Mouse (Mus musculus) forebrain, embryonic 14.5 days (tissue): ENCODE results near the gene Rdh5. TPM values are rescaled to one million over a fixed set of nuclear protein-coding genes. Genes with fewer than 3 reads are reported as not detected.

Experiments
- ATAC-seq: fragments of 200-750 bp; cut with Nextera tagmentation; 2 replicates; pipeline ENCODE4 v1.8.0; 2017; ENCODE audit warnings: mild to moderate bottlenecking, moderate library complexity
- DNase-seq: peaks from one replicate; pipeline ENCODE4 v3.0.0-alpha.2; 2015; ENCODE audit warnings: low spot score
- H3K27ac ChIP-seq: fragments of 300-500 bp; sonication (generic); 2 replicates; pipeline ENCODE4 v1.5.1; 2014; ENCODE audit warnings: low read depth, mild to moderate bottlenecking, control low read depth, low read length, moderate library complexity
- H3K27me3 ChIP-seq: fragments of 300-500 bp; sonication (generic); replicated peaks from 2 replicates; pipeline ENCODE4 v1.6.1; 2014; ENCODE audit warnings: low read length, control low read depth, mixed read lengths; ENCODE audit not compliant: control insufficient read depth, insufficient read depth
- H3K36me3 ChIP-seq: fragments of 300-500 bp; sonication (generic); 2 replicates; pipeline ENCODE4 v1.6.1; 2014; ENCODE audit warnings: low read length, control low read depth; ENCODE audit not compliant: control insufficient read depth, insufficient read depth
- H3K4me1 ChIP-seq: fragments of 300-500 bp; sonication (generic); 2 replicates; pipeline ENCODE4 v1.6.1; 2014; ENCODE audit warnings: antibody characterized with exemption, low read length, control low read depth; ENCODE audit not compliant: control insufficient read depth, insufficient read depth
- H3K4me2 ChIP-seq: fragments of 300-500 bp; sonication (generic); 2 replicates; pipeline ENCODE4 v1.6.1; 2014; ENCODE audit warnings: mild to moderate bottlenecking, control low read depth, low read length
- H3K4me3 ChIP-seq: fragments of 300-500 bp; sonication (generic); 2 replicates; pipeline ENCODE4 v1.5.1; 2014; ENCODE audit warnings: low read depth, low read length, control low read depth
- H3K9ac ChIP-seq: fragments of 300-500 bp; sonication (generic); 2 replicates; pipeline ENCODE4 v1.6.1; 2014; ENCODE audit warnings: mild to moderate bottlenecking, low read length, control low read depth, moderate library complexity
- H3K9me3 ChIP-seq: fragments of 300-500 bp; sonication (generic); replicated peaks from 2 replicates; pipeline ENCODE4 v1.6.1; 2016; ENCODE audit warnings: low read length, control low read depth, mixed read lengths; ENCODE audit not compliant: control insufficient read depth
- WGBS: fragments of 180-500 bp; shearing (Covaris S2); extraction: QIAGEN DNeasy Blood & Tissue Kit; methylation state at CpG from one replicate; pipeline ENCODE4 v1.1.7; 2014; 5-methylcytosine and 5-hydroxymethylcytosine counted together
- polyA plus RNA-seq: library from polyadenylated mRNA; unstranded; fragments of >200 nt; fragmentation: Nextera tagmentation; extraction: Ambion mirVana; gene quantifications from 2 replicates; pipeline ENCODE4 v1.2.1, GENCODE M21; 2014

Rdh5 gene
- polyA plus RNA-seq, 1 experiment from 2014 or later = 8.8 TPM

DNA sequence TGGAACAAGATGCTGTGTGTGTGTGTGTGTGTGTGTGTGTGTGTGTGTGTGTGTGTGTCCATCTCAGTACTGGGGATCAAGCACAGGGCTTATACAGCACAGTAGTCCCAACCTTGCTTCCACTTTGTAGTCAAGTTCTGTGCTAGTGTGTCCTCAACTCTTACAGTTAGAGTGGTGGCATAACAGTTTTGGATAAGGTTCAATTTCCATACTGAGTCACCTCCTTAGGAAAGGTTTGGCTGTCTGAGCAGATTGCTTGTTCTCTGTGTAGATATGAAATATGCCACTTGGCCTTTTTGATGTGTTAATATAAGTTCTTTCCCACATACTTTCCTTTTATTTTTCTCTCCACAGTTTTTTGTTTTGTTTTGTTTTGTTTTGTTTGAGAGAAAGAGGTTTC, 44.4 kb downstream of the Rdh5 start:
- no peaks in the 10 kb centered on the region for H3K27me3 ChIP-seq
- H3K4me3 ChIP-seq = no peak overlapping the region
- H3K4me1 ChIP-seq = no peaks in the 10 kb centered on the region
- no peak overlapping the region for H3K9ac ChIP-seq
- no peaks in the 10 kb centered on the region for H3K9me3 ChIP-seq
- no peak overlapping the region for H3K27ac ChIP-seq
- DNase-seq = no peak
- ATAC-seq = no peak
- peaks cover 49% of the 10 kb centered on the region for H3K36me3 ChIP-seq
- no peak overlapping the region for H3K4me2 ChIP-seq

- Histone ChIP-seq H3K4me3 (no peak overlapping the region), H3K4me2 (no peak overlapping the region), H3K9me3 (no peaks in the 10 kb centered on the region), H3K27ac (no peak overlapping the region), H3K27me3 (no peaks in the 10 kb centered on the region), H3K36me3 (peaks cover 38% of the 10 kb centered on the region), H3K4me1 (no peaks in the 10 kb centered on the region), H3K9ac (no peak overlapping the region)
- 85% methylated on average over 3 of the region's 3 CpGs for WGBS
- ATAC-seq (no peak), DNase-seq (no peak)
Observed at GRCm38 (mm10) chr10:128870341-128870740, 52.3 kb downstream of the Rdh5 start.

DNA sequence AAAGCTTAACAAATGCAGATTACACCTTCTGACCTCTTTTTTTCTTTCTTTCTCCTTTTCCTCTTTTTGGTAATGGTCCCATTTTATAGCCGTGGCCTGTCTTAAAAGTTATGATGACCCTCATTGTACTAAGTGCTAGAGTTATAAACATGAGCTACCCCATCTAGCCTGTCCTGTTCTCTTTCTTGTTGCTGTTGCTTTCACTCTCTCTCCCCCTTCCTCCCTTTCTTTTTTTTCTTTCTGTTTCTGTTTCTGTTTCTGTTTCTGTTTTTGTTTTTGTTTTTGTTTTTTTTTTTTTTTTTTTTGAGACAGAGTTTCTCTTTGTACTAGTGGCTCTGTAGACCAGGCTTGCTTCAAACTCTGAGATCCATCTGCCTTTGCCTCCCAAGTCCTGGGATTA, 56.2 kb downstream of the Rdh5 start:
- Histone ChIP-seq H3K36me3 (peaks cover 25% of the 10 kb centered on the region), H3K27ac (no peak overlapping the region), H3K9me3 (no peaks in the 10 kb centered on the region), H3K4me2 (no peak overlapping the region), H3K4me1 (no peaks in the 10 kb centered on the region), H3K9ac (no peak overlapping the region), H3K27me3 (no peaks in the 10 kb centered on the region), H3K4me3 (no peak overlapping the region)
- DNase-seq (no peak), ATAC-seq (no peak)
- 89% methylated on average over 1 of the region's 1 CpGs for WGBS

DNA sequence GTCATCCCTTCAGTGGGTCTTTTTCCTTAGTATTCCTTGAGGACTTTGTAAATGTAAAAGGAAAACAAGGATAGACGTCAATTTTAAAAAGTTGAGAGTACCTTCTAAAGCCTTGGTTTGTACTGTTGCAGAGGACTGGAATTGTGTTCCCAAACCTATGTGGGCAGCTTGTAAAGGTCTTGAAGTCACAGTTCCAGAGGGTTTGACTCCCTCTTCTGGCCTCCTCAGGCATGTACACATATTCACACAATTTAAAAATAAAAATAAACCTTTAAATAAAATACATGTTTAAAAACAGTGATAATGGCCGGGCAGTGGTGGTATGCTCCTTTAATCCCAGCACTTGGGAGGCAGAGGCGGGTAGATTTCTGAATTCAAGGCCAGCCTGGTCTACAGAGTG, 56.6 kb downstream of the Rdh5 start:
- H3K27me3 ChIP-seq = no peaks in the 10 kb centered on the region

More for the DNA sequence above, 56.6 kb downstream of the Rdh5 start:
- H3K4me1 ChIP-seq = no peaks in the 10 kb centered on the region
- H3K36me3 ChIP-seq = peaks cover 21% of the 10 kb centered on the region
- H3K27ac ChIP-seq = no peak overlapping the region
- ATAC-seq (no peak), DNase-seq (no peak)
- H3K9me3 ChIP-seq = no peaks in the 10 kb centered on the region
- WGBS = 92% methylated on average over 3 of the region's 3 CpGs
- H3K4me2 ChIP-seq = no peak overlapping the region
- H3K4me3 ChIP-seq = no peak overlapping the region
- no peak overlapping the region for H3K9ac ChIP-seq

Other genes with a start within 250 kb of the Rdh5 start
- 9.1 and 9.8 TPM in 2 replicates for gene Suox, start 248.8 kb downstream of the Rdh5 start, polyA plus RNA-seq
- gene Rab5b, start 226.6 kb downstream of the Rdh5 start, polyA plus RNA-seq = 89.4 and 98.8 TPM in 2 replicates
- 0.27 and 0.83 TPM in 2 replicates for gene Pmel, start 218.7 kb downstream of the Rdh5 start, polyA plus RNA-seq
- 41.0 and 43.8 TPM in 2 replicates for gene Cdk2, start 217.9 kb downstream of the Rdh5 start, polyA plus RNA-seq
- 3.8 and 4.5 TPM in 2 replicates for gene Dgka, start 178.0 kb downstream of the Rdh5 start, polyA plus RNA-seq
- 48.4 and 55.4 TPM in 2 replicates for gene Pym1, start 175.0 kb downstream of the Rdh5 start, polyA plus RNA-seq
- gene Mmp19, start 132.0 kb downstream of the Rdh5 start, polyA plus RNA-seq = 0.37 and 0.62 TPM in 2 replicates
- 40.6 and 47.6 TPM in 2 replicates for gene Dnajc14, start 118.8 kb downstream of the Rdh5 start, polyA plus RNA-seq
- 7.3 and 8.2 TPM in 2 replicates for gene Tmem198b, start 118.5 kb downstream of the Rdh5 start, polyA plus RNA-seq
- gene Sarnp, start 105.6 kb downstream of the Rdh5 start, polyA plus RNA-seq = 218 and 228 TPM in 2 replicates
- gene Ormdl2, start 101.2 kb downstream of the Rdh5 start, polyA plus RNA-seq = 30.9 and 44.3 TPM in 2 replicates
- 6.0 and 6.3 TPM in 2 replicates for gene Gdf11, start 31.2 kb downstream of the Rdh5 start, polyA plus RNA-seq
- gene Cd63, start 21.9 kb downstream of the Rdh5 start, polyA plus RNA-seq = 122 and 126 TPM in 2 replicates
- gene Bloc1s1, start 1.1 kb upstream of the Rdh5 start, polyA plus RNA-seq = 244 and 295 TPM in 2 replicates
- gene Itga7, start 10.9 kb upstream of the Rdh5 start, polyA plus RNA-seq = 1.3 and 1.8 TPM in 2 replicates
- gene Mettl7b, start 38.1 kb upstream of the Rdh5 start, polyA plus RNA-seq = not detected in 2 replicates
- not detected in 2 replicates for gene Olfr9, start 66.5 kb upstream of the Rdh5 start, polyA plus RNA-seq
- gene Olfr763, start 87.9 kb upstream of the Rdh5 start, polyA plus RNA-seq = not detected in 2 replicates
- gene Olfr764-ps1, start 117.0 kb upstream of the Rdh5 start, polyA plus RNA-seq = not detected in 2 replicates
- gene Olfr765, start 127.1 kb upstream of the Rdh5 start, polyA plus RNA-seq = not detected in 2 replicates
- gene Olfr766-ps1, start 146.1 kb upstream of the Rdh5 start, polyA plus RNA-seq = not detected in 2 replicates
- gene Olfr767, start 160.0 kb upstream of the Rdh5 start, polyA plus RNA-seq = not detected in 2 replicates
- gene Olfr768, start 176.5 kb upstream of the Rdh5 start, polyA plus RNA-seq = not detected in 2 replicates
- gene Olfr769, start 195.0 kb upstream of the Rdh5 start, polyA plus RNA-seq = not detected in 2 replicates
- not detected in 2 replicates for gene Olfr770, start 216.1 kb upstream of the Rdh5 start, polyA plus RNA-seq
- not detected in 2 replicates for gene Olfr771, start 241.9 kb upstream of the Rdh5 start, polyA plus RNA-seq